Mouse (Mus musculus): ENCODE data around the gene Tk1. TPM values are rescaled to one million over a fixed set of nuclear protein-coding genes. Genes with fewer than 3 reads are reported as not detected.

Gene Tk1
- total and polyA plus RNA-seq, 3 experiments = 172 to 188 TPM; not detected in 1

GRCm38 (mm10) chr11:117770407-117770806 is 55.5 kb downstream of the Tk1 start:
- TF ChIP-seq SMC3 (IDR thresholded peaks at IDR 0.05; ENCODE audit: low read depth, low read length) (no peak), ZKSCAN1 (IDR thresholded peaks at IDR 0.05; ENCODE audit: low read depth, low read length) (no peak), USF1 (IDR thresholded peaks at IDR 0.05; ENCODE audit: low read depth, low read length) (no peak), TBP (IDR thresholded peaks at IDR 0.05; ENCODE audit: low read depth, low read length) (no peak), JUND (IDR thresholded peaks at IDR 0.05; ENCODE audit: low read depth, low read length) (no peak)
- Histone ChIP-seq H3K9me3 (replicated peaks; ENCODE audit: insufficient read depth, low read length) (no peaks in the 10 kb centered on the region), H3K9ac (ENCODE audit: control insufficient read depth, low read depth, low read length, poor library complexity, severe bottlenecking) (no peak overlapping the region), H3K79me2 (ENCODE audit: control insufficient read depth, insufficient read depth, low read length, poor library complexity) (no peaks in the 10 kb centered on the region), H3K27ac (ENCODE audit: control insufficient read depth, low read depth, low read length) (no peak overlapping the region), H3K4me1 (ENCODE audit: control insufficient read depth in 1 of 2, insufficient read depth in 2 of 2, low read length in 2 of 2) (no peaks in the 10 kb centered on the region), H3K4me3 (ENCODE audit: control insufficient read depth in 1 of 2, insufficient read depth in 1 of 2, low read depth in 2 of 2, low read length in 2 of 2) (no peak overlapping the region), H3K36me3 (ENCODE audit: control insufficient read depth in 1 of 2, insufficient read depth in 2 of 2, low read length in 2 of 2) (no peaks in the 10 kb centered on the region; a peak in 2 of 4 replicates), H3K27me3 (ENCODE audit: control insufficient read depth in 1 of 2, insufficient read depth in 2 of 2, low read length in 2 of 2) (no peaks in the 10 kb centered on the region)
- no peak for DNase-seq (ENCODE audit: low read depth, low spot score)

DNA sequence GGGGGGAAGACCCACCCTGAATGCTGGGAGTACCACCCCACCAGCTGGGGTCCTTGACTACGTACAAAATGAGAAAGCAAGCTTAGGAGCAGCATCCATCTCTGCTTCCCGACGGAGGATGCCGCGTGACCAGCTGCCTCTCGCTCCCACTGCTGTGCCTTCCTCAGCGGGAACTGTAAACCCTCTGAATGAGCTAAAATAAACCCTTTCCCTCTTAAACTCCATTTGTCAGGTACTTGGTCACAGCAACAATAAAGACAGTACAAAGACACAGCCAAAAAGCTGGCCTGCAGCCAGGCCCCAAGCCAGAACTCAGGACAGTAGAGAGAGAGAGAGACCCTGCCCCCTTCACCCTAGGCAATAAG is 56.2 kb downstream of the Tk1 start:
- no peak for TF ChIP-seq GATA1 (IDR thresholded peaks at IDR 0.05; ENCODE audit: low read depth, low read length)
- no peak for TF ChIP-seq ZNF384 (IDR thresholded peaks at IDR 0.05; ENCODE audit: low read depth, low read length)
- no peak for TF ChIP-seq E2F4 (IDR thresholded peaks at IDR 0.05; ENCODE audit: borderline replicate concordance, low read depth, low read length)
- TF ChIP-seq BHLHE40 (IDR thresholded peaks at IDR 0.05; ENCODE audit: borderline replicate concordance, low read depth, low read length) = no peak
- no peak overlapping the region for H3K9ac ChIP-seq (ENCODE audit: control insufficient read depth, low read depth, low read length, poor library complexity, severe bottlenecking)
- H3K27ac ChIP-seq (ENCODE audit: control insufficient read depth, low read depth, low read length) = no peak overlapping the region
- H3K79me2 ChIP-seq (ENCODE audit: control insufficient read depth, insufficient read depth, low read length, poor library complexity) = no peaks in the 10 kb centered on the region
- DNase-seq (ENCODE audit: low read depth, low spot score) = no peak
- no peaks in the 10 kb centered on the region; a peak in 2 of 4 replicates for H3K36me3 ChIP-seq (ENCODE audit: control insufficient read depth in 1 of 2, insufficient read depth in 2 of 2, low read length in 2 of 2)
- no peaks in the 10 kb centered on the region for H3K4me1 ChIP-seq (ENCODE audit: control insufficient read depth in 1 of 2, insufficient read depth in 2 of 2, low read length in 2 of 2)
- no peaks in the 10 kb centered on the region for H3K9me3 ChIP-seq (replicated peaks; ENCODE audit: insufficient read depth, low read length)
- H3K27me3 ChIP-seq (ENCODE audit: control insufficient read depth in 1 of 2, insufficient read depth in 2 of 2, low read length in 2 of 2) = no peaks in the 10 kb centered on the region
- no peak overlapping the region for H3K4me3 ChIP-seq (ENCODE audit: control insufficient read depth in 1 of 2, insufficient read depth in 1 of 2, low read depth in 2 of 2, low read length in 2 of 2)

GRCm38 (mm10) chr11:117768725-117769682 is 56.9 kb downstream of the Tk1 start:
- Histone ChIP-seq H3K27me3 (ENCODE audit: control insufficient read depth in 1 of 2, insufficient read depth in 2 of 2, low read length in 2 of 2) (no peaks in the 10 kb centered on the region), H3K36me3 (ENCODE audit: control insufficient read depth in 1 of 2, insufficient read depth in 2 of 2, low read length in 2 of 2) (no peaks in the 10 kb centered on the region; a peak in 2 of 4 replicates), H3K9me3 (replicated peaks; ENCODE audit: insufficient read depth, low read length) (no peaks in the 10 kb centered on the region), H3K9ac (ENCODE audit: control insufficient read depth, low read depth, low read length, poor library complexity, severe bottlenecking) (no peak overlapping the region), H3K79me2 (ENCODE audit: control insufficient read depth, insufficient read depth, low read length, poor library complexity) (no peaks in the 10 kb centered on the region), H3K4me3 (ENCODE audit: control insufficient read depth in 1 of 2, insufficient read depth in 1 of 2, low read depth in 2 of 2, low read length in 2 of 2) (no peak overlapping the region), H3K4me1 (ENCODE audit: control insufficient read depth in 1 of 2, insufficient read depth in 2 of 2, low read length in 2 of 2) (no peaks in the 10 kb centered on the region), H3K27ac (ENCODE audit: control insufficient read depth, low read depth, low read length) (no peak overlapping the region)
- TF ChIP-seq ZNF384 (IDR thresholded peaks at IDR 0.05; ENCODE audit: low read depth, low read length) = no peak
- no peak for TF ChIP-seq ELF1 (IDR thresholded peaks at IDR 0.05; ENCODE audit: low read depth, low read length)
- DNase-seq (ENCODE audit: low read depth, low spot score) = no peak

Data from MEL (cell line).